Mouse (Mus musculus): Measurements from ENCODE around the gene Rdh7.

DNA sequence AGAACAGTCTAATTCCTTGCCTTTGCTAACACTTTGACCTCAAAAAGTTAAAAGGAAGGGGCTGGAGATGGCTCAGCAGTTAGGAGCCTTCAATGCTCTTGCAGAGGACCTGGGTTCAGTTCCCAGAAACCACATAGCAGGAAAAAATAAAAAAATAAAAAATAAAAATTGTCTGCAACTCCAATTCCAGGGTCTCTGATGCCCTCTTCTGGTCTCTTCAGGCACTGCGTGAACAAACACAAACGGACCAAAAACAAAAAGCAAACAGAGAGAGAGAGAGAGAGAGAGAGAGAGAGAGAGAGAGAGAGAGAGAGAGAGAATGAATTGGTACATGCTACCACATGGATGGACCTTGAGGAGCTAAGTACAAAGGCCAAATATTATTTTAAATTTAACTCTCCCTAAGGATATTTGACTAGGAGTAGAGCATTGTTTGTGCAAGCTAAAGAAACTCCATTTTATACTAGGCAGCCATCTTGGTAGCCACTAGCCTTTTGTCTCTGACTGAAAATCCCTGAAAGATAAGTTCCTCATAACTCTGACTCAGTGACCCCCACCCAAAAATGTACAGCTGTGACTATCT, 48.9 kb upstream of the Rdh7 start:
- no peak for TF ChIP-seq POLR2A (IDR thresholded peaks at IDR 0.05; ENCODE audit: low read depth, low read length)
- TF ChIP-seq CTCF (IDR thresholded peaks at IDR 0.05; ENCODE audit: borderline replicate concordance, insufficient read depth, low read length): no peak

Data from embryonic fibroblast, embryonic 13.5 days (primary cell).